Mouse (Mus musculus): ENCODE data around the gene Aqp6.

Aqp6 gene

DNA sequence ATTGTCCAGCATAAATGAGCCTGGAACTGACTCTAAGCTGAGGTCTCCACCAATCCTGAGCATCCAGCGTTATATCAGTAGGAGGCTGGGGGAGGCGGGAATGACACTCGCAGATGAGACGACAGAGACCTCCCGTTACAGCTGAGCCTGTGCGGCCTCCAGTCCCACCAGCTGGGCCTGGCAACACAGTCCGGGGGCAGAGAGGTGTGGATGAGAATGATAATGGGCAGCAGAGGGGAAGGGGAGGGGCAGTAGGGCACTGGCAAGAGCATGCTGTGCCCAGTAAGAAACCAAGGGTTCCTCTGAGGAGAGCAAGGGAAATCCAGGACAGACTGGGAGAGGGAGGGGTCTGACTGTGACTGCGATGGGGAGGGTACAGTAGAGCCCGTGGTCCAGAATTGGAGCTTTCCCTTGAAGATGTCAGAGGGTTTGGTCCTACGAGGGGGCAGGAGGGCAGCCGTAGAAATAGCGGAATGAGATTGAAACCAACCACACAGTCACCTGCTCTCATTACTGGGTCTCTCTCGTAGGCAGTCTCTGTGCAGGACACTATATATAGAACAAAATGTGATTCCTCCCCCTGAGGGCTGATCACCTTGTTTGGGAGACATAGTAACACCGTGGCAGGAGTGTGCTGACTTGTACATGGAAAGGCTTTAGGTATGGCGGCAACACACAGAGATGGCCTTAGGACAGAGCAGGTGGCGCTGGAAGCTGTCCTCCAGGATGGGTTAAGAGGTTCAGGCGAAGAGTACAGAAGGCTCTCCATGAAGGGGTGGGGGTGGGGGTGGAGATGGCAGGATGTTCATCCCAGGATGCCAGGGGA lies 1.7 kb upstream of the Aqp6 start:
- no peak for DNase-seq

DNA sequence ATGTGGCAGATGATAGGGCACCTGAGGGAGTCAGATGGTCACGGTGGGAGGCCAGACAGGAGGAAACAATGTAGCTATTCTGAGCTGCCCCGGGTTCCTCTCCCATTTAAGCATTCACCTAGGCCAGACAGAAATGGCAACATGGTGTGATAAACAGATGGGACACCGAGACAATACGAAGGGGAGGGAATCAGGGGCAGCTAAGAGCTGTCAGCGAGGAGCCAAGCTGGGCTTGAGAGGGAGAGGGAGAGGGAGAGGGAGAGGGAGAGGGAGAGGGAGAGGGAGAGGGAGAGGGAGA lies 572 bp downstream of the Aqp6 start:
- no peak for DNase-seq

DNA sequence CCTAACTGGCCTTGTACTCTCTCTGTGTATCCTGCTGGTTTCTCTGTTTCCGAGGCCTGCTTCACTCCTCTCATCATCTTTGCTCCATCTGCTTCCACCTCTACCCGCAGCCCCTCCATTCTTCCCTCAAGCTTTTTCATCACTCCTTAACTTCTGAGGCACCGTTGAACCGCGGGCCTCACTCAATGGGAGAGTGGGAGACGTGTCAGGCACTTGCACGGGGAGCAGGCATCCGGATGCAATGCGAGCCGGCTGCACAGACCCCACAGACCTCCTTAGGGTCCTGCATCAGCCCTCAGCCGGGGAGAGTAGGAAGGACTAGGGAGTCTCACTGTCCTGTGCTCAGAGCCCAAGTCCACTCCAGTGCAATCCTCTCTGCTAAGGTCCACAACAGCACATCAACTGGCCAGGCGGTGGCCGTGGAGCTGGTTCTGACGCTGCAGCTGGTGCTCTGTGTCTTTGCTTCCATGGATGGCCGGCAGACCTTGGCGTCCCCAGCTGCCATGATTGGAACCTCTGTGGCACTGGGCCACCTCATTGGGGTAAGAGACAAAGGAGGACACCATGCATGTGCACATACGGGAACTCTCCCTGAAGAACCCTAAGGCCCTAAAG lies 1.1 kb downstream of the Aqp6 start:
- no peak for DNase-seq

DNA sequence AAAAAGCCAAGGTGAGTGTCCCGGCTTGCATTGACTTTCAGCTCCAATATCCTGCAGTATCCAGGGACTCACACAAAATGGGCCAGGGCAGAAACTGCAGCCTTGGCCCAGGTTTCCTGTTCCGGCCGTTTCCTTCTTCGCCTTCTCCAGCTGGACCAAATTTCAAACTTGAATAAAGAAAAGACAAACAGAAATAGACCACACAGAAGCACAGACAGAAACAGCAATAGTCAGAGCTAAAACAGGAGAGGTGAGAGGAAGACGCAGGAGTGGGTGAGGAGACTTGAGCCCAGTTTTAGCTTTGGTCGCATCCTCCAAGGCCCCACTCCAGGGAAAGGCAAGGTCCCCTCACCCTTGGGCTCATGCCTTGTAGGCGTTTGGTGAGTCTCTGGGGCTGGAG lies 2.0 kb downstream of the Aqp6 start:
- DNase-seq = no peak

DNA sequence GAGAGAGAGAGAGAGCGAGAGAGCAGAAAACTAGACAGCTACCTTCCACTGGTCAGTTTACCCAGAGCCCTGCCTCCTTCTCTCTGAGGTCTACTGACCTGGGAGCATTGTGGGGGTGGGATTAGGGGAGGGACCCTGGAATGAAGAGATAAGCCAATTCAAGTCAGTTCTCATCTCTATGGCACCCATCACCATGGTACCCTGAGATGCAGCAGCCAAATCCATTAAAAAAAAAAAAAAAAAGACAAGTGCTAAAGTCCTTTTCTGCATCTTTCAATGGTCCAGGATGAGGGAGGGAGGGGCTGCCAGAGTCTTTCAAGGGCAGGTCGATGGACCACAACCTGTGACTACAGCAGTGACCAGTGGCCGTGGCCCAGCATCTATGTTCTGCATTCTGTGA lies 4.4 kb downstream of the Aqp6 start:
- no peak for DNase-seq

DNA sequence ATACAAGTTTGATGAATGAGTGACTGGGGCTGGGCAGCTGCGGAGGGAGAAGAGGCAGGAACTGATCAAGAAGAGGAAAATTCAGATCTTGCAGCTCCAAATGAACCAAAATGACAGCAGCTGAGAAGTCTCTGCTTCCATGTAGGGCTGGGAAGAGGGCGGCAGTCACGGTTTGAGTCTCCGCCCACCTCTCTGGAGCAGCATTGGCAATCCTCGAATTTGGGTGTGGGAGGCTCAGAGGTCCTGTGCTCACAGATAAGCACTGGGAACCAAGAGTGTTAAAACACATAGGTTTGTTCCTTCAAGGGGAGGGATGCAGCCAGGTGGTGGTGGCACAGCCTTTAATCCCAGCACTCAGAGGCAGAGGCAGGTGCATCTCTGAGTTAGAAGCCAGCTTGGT lies 5.3 kb downstream of the Aqp6 start:
- DNase-seq = no peak

DNA sequence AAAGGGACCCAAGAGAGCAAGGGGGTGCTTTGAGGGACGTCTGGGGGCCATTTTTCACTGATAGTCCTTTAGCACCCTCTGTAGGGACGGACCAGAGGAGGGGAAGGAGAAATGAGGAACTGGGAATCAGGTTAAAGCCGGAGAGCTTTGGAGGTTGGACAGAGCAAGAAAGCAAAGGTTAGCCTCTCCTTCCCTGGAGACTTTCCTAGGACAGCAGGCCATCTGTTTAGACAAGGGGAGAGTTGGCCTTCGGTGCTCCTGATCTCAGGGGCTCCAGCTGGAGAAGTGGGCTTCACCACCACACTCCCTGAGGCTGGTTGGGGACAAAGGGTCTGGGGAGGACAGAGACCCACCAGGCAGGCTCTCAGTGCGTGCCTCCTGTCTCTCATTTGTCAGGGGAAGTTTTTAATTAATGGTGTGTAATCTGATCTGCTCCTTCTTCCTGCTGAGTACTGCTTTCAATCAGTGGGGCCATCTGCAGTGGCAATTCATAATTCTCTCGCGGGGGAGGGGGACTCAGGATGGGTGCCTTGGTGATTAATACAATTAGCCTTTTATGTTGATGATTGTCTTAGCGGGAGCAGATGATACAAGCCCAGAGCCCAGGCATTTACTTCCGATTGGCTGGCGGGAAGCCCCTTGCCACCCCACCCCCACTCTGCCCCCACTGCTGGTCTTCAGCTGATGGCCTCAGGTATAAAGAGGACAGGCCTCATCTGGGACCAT lies 6.4 kb downstream of the Aqp6 start:
- DNase-seq = no peak

DNA sequence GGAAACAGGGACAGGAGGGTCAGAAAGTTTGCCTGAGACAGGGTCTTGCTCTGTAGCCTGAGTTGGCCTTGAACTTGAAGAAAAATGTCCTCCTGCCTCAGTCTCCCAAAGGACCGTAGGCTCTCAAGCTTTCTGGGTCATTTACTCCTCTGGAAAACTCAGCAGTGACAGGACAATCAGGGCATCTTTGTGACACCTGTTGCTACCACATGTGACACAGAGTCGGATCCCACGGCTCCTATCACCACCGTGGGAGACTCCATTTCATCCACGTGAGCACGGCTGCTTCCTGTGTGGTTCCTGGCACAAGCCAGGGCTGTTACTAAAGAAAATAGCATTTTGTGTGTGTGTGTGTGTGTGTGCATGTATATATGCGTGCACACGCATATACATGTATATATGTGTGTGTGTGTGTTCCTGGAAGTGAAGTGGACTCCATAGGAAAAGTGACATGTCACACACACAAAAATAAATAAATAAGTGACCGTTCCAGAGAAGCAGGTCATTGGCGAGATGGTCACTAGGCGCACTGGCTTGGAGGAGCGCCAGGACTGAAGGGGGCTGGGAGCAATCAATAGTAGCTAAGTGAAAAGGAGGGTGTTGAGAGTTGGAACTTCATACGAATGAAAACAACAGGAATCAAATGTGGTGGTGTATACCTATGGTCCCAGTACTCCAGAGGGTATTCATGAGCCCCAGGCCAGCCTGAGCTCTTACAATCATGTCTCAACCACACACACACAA lies 7.4 kb downstream of the Aqp6 start:
- no peak for DNase-seq

DNA sequence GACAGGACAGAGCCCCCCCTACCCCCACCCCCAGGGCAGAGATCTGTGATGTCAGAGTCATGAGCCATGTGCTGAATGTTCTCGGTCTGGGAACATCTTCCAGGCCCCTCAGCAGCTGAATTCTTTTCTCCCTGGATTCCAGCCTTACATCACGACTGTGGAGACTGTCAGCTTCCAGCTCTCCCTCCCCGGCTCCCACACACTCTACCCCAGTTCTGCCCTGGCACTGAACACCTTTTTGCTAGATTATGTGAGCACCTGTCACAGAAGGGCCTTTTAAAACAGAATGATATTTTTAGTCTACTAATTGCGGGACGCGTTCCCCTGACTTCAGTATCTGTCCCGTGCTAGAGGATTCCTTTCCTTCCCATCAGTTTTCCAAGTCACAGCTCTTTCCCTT lies 10.4 kb downstream of the Aqp6 start:
- DNase-seq = no peak

DNA sequence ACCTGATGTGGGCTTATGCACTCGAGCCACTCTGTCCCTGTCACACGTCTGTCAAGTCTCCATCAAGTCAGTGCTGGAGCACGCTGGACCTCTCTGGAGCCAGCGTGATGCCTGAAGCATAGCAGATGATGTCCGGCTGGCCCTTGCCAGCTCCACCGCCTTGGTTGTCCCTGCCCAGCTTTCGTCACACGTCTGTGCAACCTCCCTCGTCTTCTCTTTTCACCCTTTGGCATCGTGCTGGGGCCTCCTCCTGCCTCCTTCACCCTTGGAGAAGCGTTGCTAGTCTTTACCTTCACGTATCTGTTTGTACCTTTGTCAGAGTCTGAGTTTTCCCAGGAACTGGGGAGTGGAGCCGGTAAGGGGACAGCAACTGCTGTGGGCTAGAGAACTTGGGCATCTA lies 13.1 kb downstream of the Aqp6 start:
- DNase-seq = no peak

DNA sequence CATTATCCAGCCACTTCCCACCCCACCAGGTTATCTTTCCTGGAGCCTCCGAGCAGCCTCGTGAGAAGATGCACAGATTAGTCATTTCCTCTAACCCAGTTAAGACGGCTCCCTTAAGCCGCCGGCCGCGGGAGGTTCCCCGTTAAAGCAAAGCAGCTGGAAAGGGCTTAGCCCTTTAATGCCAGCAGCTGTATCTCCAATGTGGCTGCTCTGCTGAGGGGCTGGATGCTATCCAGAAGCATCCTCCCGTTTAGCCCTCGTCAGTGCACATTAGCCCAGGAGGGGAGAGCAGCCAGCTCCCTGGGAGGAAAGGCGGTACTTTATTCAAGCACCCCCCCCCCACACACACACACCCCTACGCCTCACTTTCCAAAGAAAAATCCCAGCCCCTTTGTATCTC lies 13.6 kb downstream of the Aqp6 start:
- DNase-seq = no peak

DNA sequence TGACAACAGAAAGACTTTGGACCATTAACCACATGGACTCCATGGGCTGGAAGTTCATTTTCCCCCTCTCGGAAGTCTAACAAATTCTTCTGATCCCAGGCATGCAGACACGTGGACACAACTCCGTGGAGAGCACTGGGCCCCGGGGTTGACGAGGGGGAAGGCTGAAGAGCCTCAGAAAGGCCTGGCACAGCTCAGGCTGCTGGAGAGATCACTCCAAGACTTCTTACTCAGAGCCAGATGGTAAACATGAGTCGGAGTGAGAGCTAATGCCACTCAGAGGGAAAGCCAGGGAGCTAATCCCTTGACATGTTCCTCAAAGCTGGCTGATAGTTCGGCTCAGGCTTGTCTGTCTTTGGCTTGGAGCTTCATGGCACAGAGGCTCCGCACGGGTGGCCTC lies 14.0 kb downstream of the Aqp6 start:
- no peak for DNase-seq

DNA sequence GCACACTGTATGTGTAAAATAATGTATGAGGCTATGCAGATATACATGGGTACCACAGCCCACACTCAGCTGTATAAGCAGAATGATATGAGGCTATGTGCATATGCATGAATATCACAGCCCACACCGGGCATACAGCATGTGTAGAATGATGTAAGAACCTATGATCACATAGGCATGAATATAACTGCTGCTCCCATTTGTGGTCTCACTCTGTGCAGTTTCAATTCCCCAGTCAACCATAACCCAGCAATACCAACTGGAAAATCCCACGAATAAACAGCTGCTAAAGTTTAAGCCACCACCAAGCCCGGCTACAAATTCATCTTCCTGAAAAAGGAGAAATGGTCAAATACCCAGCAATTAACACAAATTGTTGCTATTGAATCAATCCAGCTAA lies 17.4 kb downstream of the Aqp6 start:
- DNase-seq = no peak

DNA sequence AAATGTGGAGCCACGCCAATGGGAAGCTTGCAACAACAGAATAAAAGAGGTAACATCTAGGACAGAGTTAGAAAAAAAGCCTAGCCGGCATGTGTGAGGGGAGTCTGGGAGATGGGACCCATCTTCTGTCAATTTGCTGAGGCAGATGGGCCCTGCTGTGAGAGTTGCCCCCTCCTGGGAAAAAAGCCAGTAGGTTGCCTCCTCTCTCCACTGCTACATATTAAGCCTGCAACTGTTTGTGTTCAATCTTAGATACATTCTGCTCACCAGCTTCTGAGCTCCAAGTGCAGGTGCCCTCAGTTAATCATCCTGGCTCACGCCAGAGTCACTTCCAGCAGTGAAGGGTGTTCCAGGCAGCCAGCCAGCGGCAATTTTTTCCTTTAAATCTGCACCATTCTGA lies 18.6 kb downstream of the Aqp6 start:
- no peak for DNase-seq

DNA sequence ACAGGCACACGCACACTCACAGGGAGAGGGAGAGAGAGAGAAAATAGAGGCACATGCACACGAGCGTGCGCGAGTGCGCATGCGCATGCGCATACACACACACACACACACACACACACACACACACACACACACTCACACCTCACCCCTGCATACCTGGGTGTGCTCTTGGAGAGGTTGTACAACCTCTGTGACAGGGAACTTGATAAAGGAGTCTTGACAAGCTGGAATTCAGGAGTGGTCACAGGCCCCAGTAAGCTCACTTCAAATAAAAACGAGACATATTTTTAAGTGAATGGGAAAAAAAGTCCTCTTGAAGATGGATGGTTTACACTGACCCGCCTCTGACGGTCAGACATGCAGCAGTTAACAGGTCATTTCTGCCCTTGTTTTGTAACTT lies 20.9 kb downstream of the Aqp6 start:
- no peak for DNase-seq

DNA sequence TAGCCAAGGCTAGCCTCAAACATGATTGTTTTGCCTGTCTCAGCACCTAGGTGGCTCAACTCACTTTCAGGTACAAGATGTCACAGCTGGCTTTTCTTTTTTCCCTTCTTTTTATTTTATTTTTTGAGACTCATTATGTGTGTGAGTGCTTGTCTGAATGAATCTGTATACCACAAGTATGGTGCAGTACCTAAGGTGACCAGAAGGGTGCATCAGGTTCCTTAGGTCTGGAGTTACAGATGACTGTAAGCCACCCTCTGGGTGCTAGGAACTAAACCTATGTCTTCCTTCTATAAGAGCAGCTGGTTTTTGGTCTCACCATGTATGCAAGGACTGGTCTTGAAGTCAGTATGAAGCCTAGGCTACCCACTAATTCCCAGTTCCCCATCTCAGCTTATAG lies 30.4 kb downstream of the Aqp6 start:
- no peak for DNase-seq

DNA sequence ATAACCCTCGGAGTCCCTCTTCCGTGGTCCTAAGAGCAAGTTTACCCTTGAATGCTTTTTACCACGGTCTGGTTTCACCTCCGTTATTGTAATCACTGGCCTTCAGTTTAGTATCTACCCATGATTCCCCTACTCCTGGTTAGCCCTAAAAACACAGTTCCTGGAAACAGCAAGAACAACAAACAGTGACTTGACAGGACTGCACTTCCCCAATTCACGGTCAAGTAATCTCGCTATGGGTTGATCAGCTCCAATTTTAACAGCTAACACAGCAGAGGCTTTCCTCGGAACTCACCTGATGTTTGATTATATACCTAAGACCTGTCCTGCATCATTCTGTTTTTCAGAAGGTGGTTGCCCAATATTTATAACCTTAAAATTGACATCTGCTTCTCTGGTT lies 33.5 kb downstream of the Aqp6 start:
- no peak for DNase-seq

DNA sequence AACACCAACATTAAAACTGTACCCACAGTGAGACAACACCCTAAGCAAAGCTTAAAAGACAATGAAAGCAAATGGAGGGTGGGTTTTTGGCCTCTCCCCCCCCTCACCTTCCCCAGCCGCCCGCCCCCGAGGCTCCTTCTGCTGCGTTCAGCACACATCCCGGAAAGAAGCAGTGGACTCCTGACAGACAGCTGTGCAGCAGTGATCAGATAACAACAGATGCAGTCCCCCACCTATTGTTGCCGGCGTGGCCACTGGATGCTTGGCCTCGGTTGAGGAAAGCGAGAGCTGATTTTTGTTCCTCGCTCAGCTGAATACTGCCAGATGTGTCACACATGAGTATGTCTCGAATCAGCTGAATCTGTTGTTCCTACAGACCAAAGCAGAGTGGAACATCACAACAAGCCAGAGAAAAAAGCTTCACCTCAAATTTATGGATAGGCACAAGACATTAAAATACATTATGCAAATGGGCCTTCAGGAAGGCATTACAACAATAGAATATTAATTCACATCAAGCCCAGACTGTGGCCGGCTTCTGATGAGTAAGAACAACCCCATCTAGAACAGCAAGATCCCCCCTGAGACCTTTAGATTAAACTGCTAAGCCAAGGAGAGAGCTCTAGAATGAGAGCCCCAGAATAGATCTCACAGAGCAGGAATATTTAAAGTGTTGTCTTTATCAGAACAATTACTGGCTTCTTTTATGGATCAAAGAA lies 36.4 kb downstream of the Aqp6 start:
- no peak for DNase-seq

DNA sequence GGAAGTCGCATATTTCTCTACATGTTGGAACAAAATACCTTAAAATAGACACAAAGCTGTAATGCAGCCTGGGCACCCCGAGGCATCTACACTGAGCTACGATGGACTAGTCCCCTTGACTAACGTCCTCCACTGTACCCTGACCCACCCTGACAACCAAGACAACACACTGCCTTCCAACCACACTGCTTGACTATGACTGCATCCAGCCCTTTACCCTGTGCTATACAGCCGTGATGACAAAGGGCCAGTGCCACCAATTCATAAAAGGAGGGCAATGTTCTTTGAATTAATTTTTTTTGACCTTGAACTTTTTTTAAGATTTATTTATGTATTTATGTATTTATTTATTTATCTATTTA lies 36.9 kb downstream of the Aqp6 start:
- DNase-seq = no peak

DNA sequence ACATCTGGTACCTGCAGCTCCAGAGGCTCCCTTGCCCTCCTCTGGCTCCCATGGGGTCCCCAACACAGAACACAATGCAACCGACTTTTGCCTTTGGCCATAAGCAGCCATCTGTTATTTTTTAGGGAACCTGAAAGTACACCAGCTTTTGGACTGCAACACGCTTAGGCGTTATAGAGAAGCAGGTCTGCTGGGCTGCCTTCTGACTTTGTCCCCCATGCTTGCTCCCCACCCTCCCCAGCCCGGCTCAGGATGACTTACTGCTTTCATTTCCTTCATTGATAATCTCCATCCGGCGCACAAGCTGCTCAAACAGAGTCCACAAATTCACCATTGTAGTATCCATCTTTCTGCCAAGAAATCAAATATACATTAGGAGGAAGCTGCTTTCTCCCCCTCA lies 41.4 kb downstream of the Aqp6 start:
- DNase-seq = no peak

DNA sequence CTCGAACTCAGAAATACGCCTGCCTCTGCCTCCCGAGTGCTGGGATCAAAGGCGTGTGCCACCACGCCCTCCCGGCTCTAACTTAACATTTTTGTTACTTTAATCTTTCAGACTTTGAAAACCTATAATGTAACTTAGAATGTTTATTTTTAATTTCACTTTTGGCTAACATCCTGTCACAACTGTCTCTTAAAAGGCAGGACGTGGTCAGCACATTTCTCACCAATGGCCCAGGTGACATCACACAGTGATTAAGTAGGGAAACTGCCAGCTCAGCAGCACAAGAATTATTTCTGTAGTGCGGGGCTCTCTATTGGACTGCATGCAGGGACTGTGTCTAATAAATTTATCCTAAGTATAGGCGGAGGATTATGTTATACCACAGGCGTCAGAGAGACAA lies 42.6 kb downstream of the Aqp6 start:
- DNase-seq = no peak

DNA sequence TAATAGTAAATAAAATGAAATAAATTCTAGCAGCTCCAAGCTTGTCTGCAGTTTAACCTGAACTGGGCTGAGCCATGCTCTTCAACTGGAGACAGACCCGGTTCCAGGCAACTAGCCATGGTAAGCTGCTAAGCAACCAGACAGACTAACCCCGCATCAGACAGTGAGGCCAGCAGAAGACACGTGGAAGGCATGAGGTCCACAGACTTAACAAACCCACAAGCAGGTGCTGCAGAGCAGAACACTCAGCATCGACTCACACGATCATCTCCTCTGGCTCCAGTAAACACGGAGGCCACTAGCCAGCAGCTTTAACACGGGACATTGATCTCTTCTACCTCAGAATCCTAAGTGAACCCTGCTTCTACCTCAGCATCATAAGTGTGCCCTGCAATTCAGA lies 43.6 kb downstream of the Aqp6 start:
- DNase-seq = no peak

DNA sequence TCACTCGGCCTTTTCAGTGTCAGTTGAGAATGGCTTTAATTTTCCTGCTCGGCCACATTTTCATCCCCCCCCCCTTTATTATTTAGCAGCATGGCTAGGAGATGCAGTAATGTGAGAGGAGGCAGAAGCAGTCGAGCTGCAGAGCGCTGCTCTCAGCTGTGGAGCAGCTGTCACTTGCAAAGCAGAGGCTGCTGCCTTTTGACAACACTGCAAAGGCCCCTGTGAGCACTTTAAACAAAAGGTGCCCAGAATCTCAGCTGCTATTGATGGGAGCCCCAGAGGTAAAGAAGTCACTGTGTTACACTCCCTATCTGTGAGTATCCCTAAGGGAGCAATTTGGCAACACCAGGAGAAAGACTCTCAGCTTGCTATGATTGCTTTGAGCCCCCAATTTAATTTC lies 47.1 kb downstream of the Aqp6 start:
- DNase-seq = no peak
